In the genomic region with DNA sequence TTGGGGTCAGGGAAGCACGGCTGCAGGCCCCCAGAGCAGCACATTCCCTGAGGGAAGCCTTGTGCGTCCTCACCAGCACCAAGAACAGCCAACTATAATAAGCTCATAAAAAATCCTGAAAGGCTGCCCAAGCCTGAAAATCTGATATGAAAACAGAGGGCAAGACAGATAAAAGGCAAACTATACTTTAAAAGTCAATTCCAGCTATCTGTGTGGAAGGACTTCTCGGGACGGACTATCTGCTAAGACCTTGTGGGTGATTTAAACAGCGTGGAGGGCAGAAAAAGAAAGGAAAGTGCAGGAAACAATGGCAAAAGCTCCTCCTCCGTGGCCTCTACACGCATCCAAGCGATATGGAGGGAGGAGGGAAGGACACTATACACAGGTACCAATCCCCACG, we compare ENCODE assay signal across 23 mouse cellular contexts.
"Had no signal": no experiment of that assay in that cellular context is flagged by ENCODE, and none has a peak within 500 bp of the region (broad histone marks: within the 10 kb centered on the region; RNA-seq: fewer than 3 reads in every experiment).

No protein-coding gene starts in this region.

- H3K4me2 ChIP-seq: liver, embryonic 15.5 days; lung, embryonic 15.5 days; midbrain, embryonic 12.5 days; neural tube, embryonic 13.5 days; neural tube, embryonic 15.5 days had no signal

- H3K4me1 ChIP-seq: lung, embryonic 15.5 days; midbrain, embryonic 10.5 days had no signal

- H3K9ac ChIP-seq: liver, embryonic 15.5 days; liver, postnatal 0 days; lung, embryonic 15.5 days; midbrain, embryonic 12.5 days; neural tube, embryonic 13.5 days; neural tube, embryonic 15.5 days had no signal

- H3K4me3 ChIP-seq: liver, embryonic 15.5 days; lung, embryonic 15.5 days; midbrain, embryonic 10.5 days; midbrain, embryonic 12.5 days; myocyte; neural tube, embryonic 13.5 days; neural tube, embryonic 15.5 days had no signal

- H3K27me3 ChIP-seq: liver, embryonic 15.5 days; lung, embryonic 15.5 days; midbrain, embryonic 12.5 days; neural tube, embryonic 13.5 days; neural tube, embryonic 15.5 days had no signal

- H3K27ac ChIP-seq: liver, embryonic 15.5 days; lung, embryonic 15.5 days; macrophage; midbrain, embryonic 10.5 days; midbrain, embryonic 12.5 days; neural tube, embryonic 13.5 days; neural tube, embryonic 15.5 days had no signal

- H3K9me3 ChIP-seq: liver, embryonic 15.5 days; lung, embryonic 15.5 days; midbrain, embryonic 10.5 days; midbrain, embryonic 12.5 days; neural tube, embryonic 13.5 days; neural tube, embryonic 15.5 days had no signal

- DNase-seq: liver, postnatal 0 days; lung, adult 2 months; lung, postnatal 14 days; lung, postnatal 36 days; midbrain, embryonic 14.5 days; retina, postnatal 1 day; right cerebral cortex, adult 18-20 months; right cerebral cortex, postnatal 25 days; right cerebral cortex, postnatal 4 days; spleen, adult 18-20 months; thymus, adult 18-20 months; thymus, postnatal 14 days; thymus, postnatal 36 days had no signal

- ATAC-seq: liver, postnatal 0 days; lung, postnatal 0 days; midbrain, embryonic 16.5 days had no signal
